Mouse (Mus musculus): ENCODE measurements around the gene Ppia.
"Not testable (repeated sequence)": the region's sequence is repeated elsewhere in the genome, so short reads cannot be mapped to it uniquely, and the experiment has no call there.

Ppia gene

GRCm38 (mm10) chr11:6437667-6438066 lies 22.4 kb downstream of the Ppia start:
- in situ Hi-C loops (cut with MboI; ENCODE audit: low sequenced_read_pairs) = no loop called here

- in situ Hi-C loops (cut with MboI; ENCODE audit: low sequenced_read_pairs) = no loop called here
Observed at GRCm38 (mm10) chr11:6440171-6440570, 24.9 kb downstream of the Ppia start.

- in situ Hi-C loops (cut with MboI; ENCODE audit: low sequenced_read_pairs) = no loop called here
Observed at GRCm38 (mm10) chr11:6442566-6442965, 27.3 kb downstream of the Ppia start.

GRCm38 (mm10) chr11:6443102-6443501 lies 27.9 kb downstream of the Ppia start:
- in situ Hi-C loops (cut with MboI; ENCODE audit: low sequenced_read_pairs) = no loop called here

GRCm38 (mm10) chr11:6443727-6444076 lies 28.5 kb downstream of the Ppia start:
- in situ Hi-C loops (cut with MboI; ENCODE audit: low sequenced_read_pairs) = no loop called here

- in situ Hi-C loops (cut with MboI; ENCODE audit: low sequenced_read_pairs) = no loop called here
Observed at GRCm38 (mm10) chr11:6444077-6444853, 29.0 kb downstream of the Ppia start, which contains the start of gene H2afv. TSS of gene H2afv (minus strand) at chr11:6444443.

- in situ Hi-C loops (cut with MboI; ENCODE audit: low sequenced_read_pairs) = no loop called here
Observed at GRCm38 (mm10) chr11:6445441-6445840, 30.2 kb downstream of the Ppia start.

GRCm38 (mm10) chr11:6445951-6446350 lies 30.7 kb downstream of the Ppia start:
- in situ Hi-C loops (cut with MboI; ENCODE audit: low sequenced_read_pairs) = no loop called here

- in situ Hi-C loops (cut with MboI; ENCODE audit: low sequenced_read_pairs) = no loop called here
Observed at GRCm38 (mm10) chr11:6447493-6447892, 32.2 kb downstream of the Ppia start.

GRCm38 (mm10) chr11:6448155-6448554 lies 32.9 kb downstream of the Ppia start:
- in situ Hi-C loops (cut with MboI; ENCODE audit: low sequenced_read_pairs) = not testable (repeated sequence)

GRCm38 (mm10) chr11:6456083-6456482 lies 40.8 kb downstream of the Ppia start:
- in situ Hi-C loops (cut with MboI; ENCODE audit: low sequenced_read_pairs) = no loop called here

- in situ Hi-C loops (cut with MboI; ENCODE audit: low sequenced_read_pairs) = no loop called here
Observed at GRCm38 (mm10) chr11:6463159-6463837, 48.1 kb downstream of the Ppia start.

GRCm38 (mm10) chr11:6465122-6465521 lies 49.9 kb downstream of the Ppia start:
- in situ Hi-C loops (cut with MboI; ENCODE audit: low sequenced_read_pairs) = no loop called here

- in situ Hi-C loops (cut with MboI; ENCODE audit: low sequenced_read_pairs) = no loop called here
Observed at GRCm38 (mm10) chr11:6468541-6468940, 53.3 kb downstream of the Ppia start.

Data from CH12F3 (cell line).